Mouse (Mus musculus): ENCODE results near the gene Slc38a3. TPM values are rescaled to one million over a fixed set of nuclear protein-coding genes. Genes with fewer than 3 reads are reported as not detected.

The Slc38a3 gene
- polyA plus RNA-seq, 1 experiment from 2014 or later, result 7.0 TPM

DNA sequence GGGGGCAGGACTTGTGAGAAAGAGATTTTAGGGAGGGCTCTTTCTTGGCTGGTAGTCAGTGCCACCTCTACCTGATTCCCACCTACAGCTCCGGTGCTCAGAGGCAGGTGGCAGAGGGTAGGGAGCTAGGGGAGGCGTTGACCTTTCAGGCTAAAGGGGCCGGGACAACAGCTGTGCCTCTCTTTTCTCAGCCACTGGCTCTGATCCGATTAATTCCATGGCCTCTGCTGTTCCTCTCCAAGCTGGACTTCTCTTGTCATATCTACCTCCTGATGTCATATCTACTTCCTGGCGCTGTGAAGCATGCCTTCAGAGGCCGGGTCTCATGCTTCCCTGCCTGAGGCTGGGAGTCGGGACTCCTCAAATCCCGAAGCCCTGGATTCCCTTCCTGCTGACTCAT, 1.3 kb downstream of the Slc38a3 start:
- Histone ChIP-seq H3K4me2 (ENCODE audit: low read depth, low read length) (peak overlapping the region; percentile 95; the same call in 1 of the 2 replicates), H3K27me3 (ENCODE audit: control insufficient read depth, insufficient read depth, low read length) (peaks cover 9% of the 10 kb centered on the region), H3K4me1 (ENCODE audit: control insufficient read depth, insufficient read depth, low read length) (peaks cover 8% of the 10 kb centered on the region), H3K27ac (replicated peaks; ENCODE audit: low read depth, low read length) (no peak overlapping the region), H3K4me3 (ENCODE audit: low read depth, low read length) (no peak overlapping the region), H3K9me3 (replicated peaks; ENCODE audit: control insufficient read depth, low read length) (no peaks in the 10 kb centered on the region), H3K9ac (replicated peaks; ENCODE audit: low read length) (no peak overlapping the region), H3K36me3 (replicated peaks; ENCODE audit: control insufficient read depth, insufficient read depth, low read depth, low read length) (no peaks in the 10 kb centered on the region)
- 35% methylated on average over 8 of the region's 8 CpGs for WGBS
- ATAC-seq (replicated peaks; ENCODE audit: insufficient number of reproducible peaks, low FRiP score, low TSS enrichment, low read depth) (no peak), DNase-seq (ENCODE audit: low spot score) (no peak)

DNA sequence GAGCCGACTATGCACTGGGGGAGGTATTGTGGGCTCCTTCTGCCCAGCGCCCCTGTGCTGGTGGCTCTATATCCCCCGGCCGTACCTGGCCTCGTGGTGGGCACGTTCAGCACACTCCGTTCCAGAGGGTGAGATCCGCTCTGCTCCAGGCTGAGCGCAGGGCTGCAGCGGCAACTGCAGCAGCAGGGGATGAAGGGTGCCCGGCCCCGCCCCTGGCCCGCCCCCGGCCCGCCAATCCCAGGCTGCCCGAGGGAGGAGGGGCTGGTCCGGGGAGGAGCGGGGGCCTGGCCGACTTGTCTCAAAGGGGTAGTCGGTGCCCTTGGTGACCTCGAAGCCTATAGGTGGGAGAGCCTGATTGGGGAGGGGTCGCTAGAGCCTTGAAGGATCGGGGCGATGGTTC, 2.1 kb downstream of the Slc38a3 start:
- H3K36me3 ChIP-seq (replicated peaks; ENCODE audit: control insufficient read depth, insufficient read depth, low read depth, low read length), result no peaks in the 10 kb centered on the region
- H3K27ac ChIP-seq (replicated peaks; ENCODE audit: low read depth, low read length), result no peak overlapping the region
- DNase-seq (ENCODE audit: low spot score) (peak; percentile 81), ATAC-seq (replicated peaks; ENCODE audit: insufficient number of reproducible peaks, low FRiP score, low TSS enrichment, low read depth) (peak; percentile 89)
- WGBS, result under 1% methylated on average over 24 of the region's 24 CpGs
- no peaks in the 10 kb centered on the region for H3K9me3 ChIP-seq (replicated peaks; ENCODE audit: control insufficient read depth, low read length)
- peak overlapping the region; percentile 95 for H3K4me2 ChIP-seq (ENCODE audit: low read depth, low read length)
- H3K27me3 ChIP-seq (ENCODE audit: control insufficient read depth, insufficient read depth, low read length), result peaks cover 9% of the 10 kb centered on the region
- peak overlapping the region; percentile 47 for H3K4me3 ChIP-seq (ENCODE audit: low read depth, low read length)
- peak overlapping the region; percentile 57 for H3K9ac ChIP-seq (replicated peaks; ENCODE audit: low read length)
- peaks cover 8% of the 10 kb centered on the region for H3K4me1 ChIP-seq (ENCODE audit: control insufficient read depth, insufficient read depth, low read length)

DNA sequence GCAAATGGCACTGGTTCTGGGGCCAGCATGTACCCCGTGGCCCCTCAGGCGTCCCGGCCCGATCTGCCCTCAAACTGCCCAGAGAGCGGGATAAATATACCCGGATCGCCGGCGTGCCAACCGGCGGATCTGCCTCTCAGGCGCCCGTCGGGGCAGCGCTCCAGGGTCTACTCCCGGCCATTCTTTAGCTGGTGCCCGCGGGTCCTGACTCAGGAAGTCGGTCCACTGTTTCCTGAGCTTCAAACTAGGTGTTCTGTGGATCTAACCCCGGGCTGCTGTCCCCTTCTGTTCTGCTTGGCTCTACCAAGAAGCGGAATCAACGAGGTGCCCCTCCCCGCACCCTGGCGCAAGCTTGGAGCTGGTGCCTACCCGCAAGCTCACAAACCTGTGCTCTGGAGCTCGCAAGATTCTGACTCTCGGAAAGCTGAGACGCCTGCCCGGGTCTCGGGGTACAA, 2.6 kb downstream of the Slc38a3 start:
- WGBS, result 1% methylated on average over 30 of the region's 30 CpGs
- no peak overlapping the region for H3K27ac ChIP-seq (replicated peaks; ENCODE audit: low read depth, low read length)
- DNase-seq (ENCODE audit: low spot score), result peak; percentile 41

DNA sequence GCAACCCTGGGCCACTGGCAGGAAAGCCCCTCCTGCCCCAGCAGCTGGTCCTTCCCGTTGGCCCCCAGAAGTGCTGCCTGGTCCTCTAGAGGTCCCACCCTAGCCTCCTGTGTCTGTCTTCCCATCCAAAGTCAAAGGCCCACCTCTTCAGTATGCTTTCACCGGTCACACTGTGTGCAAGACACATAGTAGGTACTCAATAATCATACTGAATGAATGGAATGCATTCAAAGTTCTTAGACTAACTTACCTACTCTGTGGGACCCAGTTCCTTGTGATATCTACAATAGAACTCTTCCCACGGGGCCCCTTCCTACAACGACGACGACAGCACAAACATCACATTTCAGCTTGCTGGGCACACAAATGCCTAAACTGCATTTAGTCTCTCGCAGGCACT, 4.0 kb downstream of the Slc38a3 start:
- ATAC-seq (replicated peaks; ENCODE audit: insufficient number of reproducible peaks, low FRiP score, low TSS enrichment, low read depth) (no peak), DNase-seq (ENCODE audit: low spot score) (no peak)
- Histone ChIP-seq H3K9ac (replicated peaks; ENCODE audit: low read length) (no peak overlapping the region), H3K4me1 (ENCODE audit: control insufficient read depth, insufficient read depth, low read length) (peaks cover 8% of the 10 kb centered on the region), H3K36me3 (replicated peaks; ENCODE audit: control insufficient read depth, insufficient read depth, low read depth, low read length) (no peaks in the 10 kb centered on the region), H3K4me2 (ENCODE audit: low read depth, low read length) (no peak overlapping the region), H3K4me3 (ENCODE audit: low read depth, low read length) (no peak overlapping the region), H3K27me3 (ENCODE audit: control insufficient read depth, insufficient read depth, low read length) (peaks cover 9% of the 10 kb centered on the region), H3K9me3 (replicated peaks; ENCODE audit: control insufficient read depth, low read length) (no peaks in the 10 kb centered on the region), H3K27ac (replicated peaks; ENCODE audit: low read depth, low read length) (no peak overlapping the region)
- 87% methylated on average over 7 of the region's 7 CpGs for WGBS

More for the DNA sequence above, 2.6 kb downstream of the Slc38a3 start:
- H3K4me3 ChIP-seq (ENCODE audit: low read depth, low read length), result peak overlapping the region; percentile 47
- ATAC-seq (replicated peaks; ENCODE audit: insufficient number of reproducible peaks, low FRiP score, low TSS enrichment, low read depth), result no peak
- peak overlapping the region; percentile 57 for H3K9ac ChIP-seq (replicated peaks; ENCODE audit: low read length)
- H3K4me1 ChIP-seq (ENCODE audit: control insufficient read depth, insufficient read depth, low read length), result peaks cover 8% of the 10 kb centered on the region
- H3K4me2 ChIP-seq (ENCODE audit: low read depth, low read length), result peak overlapping the region; percentile 95
- H3K27me3 ChIP-seq (ENCODE audit: control insufficient read depth, insufficient read depth, low read length), result peaks cover 9% of the 10 kb centered on the region
- H3K9me3 ChIP-seq (replicated peaks; ENCODE audit: control insufficient read depth, low read length), result no peaks in the 10 kb centered on the region
- no peaks in the 10 kb centered on the region for H3K36me3 ChIP-seq (replicated peaks; ENCODE audit: control insufficient read depth, insufficient read depth, low read depth, low read length)

DNA sequence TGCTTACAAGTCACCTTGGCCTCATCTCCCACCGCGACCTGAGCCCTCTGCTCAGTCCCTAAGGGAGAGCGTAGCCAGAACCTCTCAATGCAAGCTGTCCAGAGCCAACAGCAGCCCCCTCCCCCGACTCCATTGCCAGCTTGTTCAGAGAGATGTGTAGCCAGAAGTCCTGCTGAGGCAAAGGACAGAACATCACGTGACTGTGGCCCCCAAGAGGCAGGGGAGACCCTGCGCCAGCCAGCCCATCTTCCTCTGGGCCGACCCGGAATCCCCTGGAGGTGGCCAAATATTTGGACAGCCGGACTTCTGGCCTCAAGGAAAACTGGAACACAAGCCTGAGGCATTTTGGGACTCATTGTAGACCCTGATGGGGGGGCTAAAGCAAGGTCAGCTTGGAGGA, 5.8 kb downstream of the Slc38a3 start:
- Histone ChIP-seq H3K4me2 (ENCODE audit: low read depth, low read length) (no peak overlapping the region), H3K4me1 (ENCODE audit: control insufficient read depth, insufficient read depth, low read length) (peaks cover 8% of the 10 kb centered on the region), H3K4me3 (ENCODE audit: low read depth, low read length) (no peak overlapping the region), H3K27ac (replicated peaks; ENCODE audit: low read depth, low read length) (no peak overlapping the region), H3K27me3 (ENCODE audit: control insufficient read depth, insufficient read depth, low read length) (peaks cover 9% of the 10 kb centered on the region), H3K9ac (replicated peaks; ENCODE audit: low read length) (peak overlapping the region; percentile 30; the same call in 1 of the 2 replicates), H3K9me3 (replicated peaks; ENCODE audit: control insufficient read depth, low read length) (no peaks in the 10 kb centered on the region), H3K36me3 (replicated peaks; ENCODE audit: control insufficient read depth, insufficient read depth, low read depth, low read length) (no peaks in the 10 kb centered on the region)
- no peak for DNase-seq (ENCODE audit: low spot score)
- no peak for ATAC-seq (replicated peaks; ENCODE audit: insufficient number of reproducible peaks, low FRiP score, low TSS enrichment, low read depth)
- 47% methylated on average over 9 of the region's 9 CpGs for WGBS

DNA sequence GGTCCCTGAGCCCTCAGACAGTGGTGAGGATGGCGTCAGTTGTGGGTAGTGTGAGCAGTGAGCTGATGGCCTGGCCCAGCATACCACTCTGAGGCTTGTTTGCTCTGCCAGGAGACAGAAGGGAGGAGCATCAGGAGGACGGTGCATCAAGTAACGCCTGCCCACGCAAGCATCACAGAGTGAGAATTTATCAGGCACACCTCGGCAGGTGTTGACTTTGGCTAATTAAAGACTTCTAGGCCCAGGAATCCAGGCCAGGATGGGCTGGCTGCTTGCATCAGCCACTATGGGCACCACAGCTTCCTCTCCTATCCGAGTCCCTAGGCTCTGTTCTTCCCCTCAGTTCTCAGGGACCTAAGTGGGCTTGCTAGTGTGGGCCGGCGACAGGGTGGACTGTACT, 7.0 kb downstream of the Slc38a3 start:
- Histone ChIP-seq H3K4me2 (ENCODE audit: low read depth, low read length) (no peak overlapping the region), H3K27me3 (ENCODE audit: control insufficient read depth, insufficient read depth, low read length) (peaks cover 9% of the 10 kb centered on the region), H3K9me3 (replicated peaks; ENCODE audit: control insufficient read depth, low read length) (no peaks in the 10 kb centered on the region), H3K36me3 (replicated peaks; ENCODE audit: control insufficient read depth, insufficient read depth, low read depth, low read length) (no peaks in the 10 kb centered on the region), H3K9ac (replicated peaks; ENCODE audit: low read length) (no peak overlapping the region), H3K27ac (replicated peaks; ENCODE audit: low read depth, low read length) (no peak overlapping the region), H3K4me1 (ENCODE audit: control insufficient read depth, insufficient read depth, low read length) (peaks cover 8% of the 10 kb centered on the region), H3K4me3 (ENCODE audit: low read depth, low read length) (no peak overlapping the region)
- DNase-seq (ENCODE audit: low spot score), result no peak
- WGBS, result 84% methylated on average over 8 of the region's 8 CpGs
- no peak for ATAC-seq (replicated peaks; ENCODE audit: insufficient number of reproducible peaks, low FRiP score, low TSS enrichment, low read depth)

DNA sequence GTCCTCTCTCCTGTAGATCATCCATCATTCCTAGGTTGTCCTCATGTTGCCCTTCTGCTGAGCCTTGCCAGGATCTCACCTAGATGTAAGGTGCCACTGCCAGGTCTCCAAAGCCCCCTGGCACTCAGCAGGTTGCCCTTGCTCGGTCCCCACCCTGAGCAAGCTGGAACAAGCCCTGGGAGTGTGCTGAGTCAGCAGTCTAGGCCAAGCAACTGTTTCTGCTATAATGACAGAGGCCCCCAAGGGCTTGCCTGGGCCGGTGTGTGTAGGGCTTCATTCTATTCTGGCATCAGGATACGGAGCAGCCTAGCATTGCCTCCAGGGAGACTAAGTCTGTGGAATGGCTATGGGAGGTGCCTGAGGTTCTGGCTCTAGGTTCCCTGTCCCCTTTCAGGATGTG, 8.6 kb downstream of the Slc38a3 start:
- WGBS, result 58% methylated on average over 3 of the region's 3 CpGs

DNA sequence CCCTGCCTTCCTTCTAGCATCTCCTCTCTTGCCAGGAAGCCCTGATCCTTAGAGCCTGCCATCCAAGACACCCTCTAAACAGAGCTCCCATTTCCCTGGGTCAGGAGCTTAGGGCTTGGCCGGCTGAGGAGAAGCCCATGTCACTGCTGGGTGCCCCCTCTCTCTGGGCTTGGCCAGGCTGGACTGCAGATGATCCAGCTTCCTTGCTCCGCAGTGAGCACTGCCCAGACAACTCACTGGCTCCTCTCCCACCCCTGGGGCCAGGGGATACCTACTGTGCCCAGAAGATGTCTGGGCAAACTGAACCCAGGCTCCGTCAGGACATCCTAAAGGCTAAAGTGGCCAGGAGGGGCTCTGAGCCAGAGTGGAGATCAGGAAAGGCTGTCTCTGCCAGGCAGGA, 9.4 kb downstream of the Slc38a3 start:
- DNase-seq (ENCODE audit: low spot score) (no peak), ATAC-seq (replicated peaks; ENCODE audit: insufficient number of reproducible peaks, low FRiP score, low TSS enrichment, low read depth) (no peak)
- H3K4me2 ChIP-seq (ENCODE audit: low read depth, low read length), result no peak overlapping the region
- no peak overlapping the region for H3K4me3 ChIP-seq (ENCODE audit: low read depth, low read length)
- peaks cover 5% of the 10 kb centered on the region; the same call in 1 of the 2 replicates for H3K4me1 ChIP-seq (ENCODE audit: control insufficient read depth, insufficient read depth, low read length)
- H3K9me3 ChIP-seq (replicated peaks; ENCODE audit: control insufficient read depth, low read length), result no peaks in the 10 kb centered on the region
- H3K9ac ChIP-seq (replicated peaks; ENCODE audit: low read length), result no peak overlapping the region
- no peaks in the 10 kb centered on the region for H3K27me3 ChIP-seq (ENCODE audit: control insufficient read depth, insufficient read depth, low read length)
- H3K36me3 ChIP-seq (replicated peaks; ENCODE audit: control insufficient read depth, insufficient read depth, low read depth, low read length), result no peaks in the 10 kb centered on the region
- H3K27ac ChIP-seq (replicated peaks; ENCODE audit: low read depth, low read length), result no peak overlapping the region
- 88% methylated on average over 3 of the region's 3 CpGs for WGBS

More for the DNA sequence above, 8.6 kb downstream of the Slc38a3 start:
- Histone ChIP-seq H3K4me1 (ENCODE audit: control insufficient read depth, insufficient read depth, low read length) (peaks cover 5% of the 10 kb centered on the region; the same call in 1 of the 2 replicates), H3K4me3 (ENCODE audit: low read depth, low read length) (no peak overlapping the region), H3K36me3 (replicated peaks; ENCODE audit: control insufficient read depth, insufficient read depth, low read depth, low read length) (no peaks in the 10 kb centered on the region), H3K9me3 (replicated peaks; ENCODE audit: control insufficient read depth, low read length) (no peaks in the 10 kb centered on the region), H3K9ac (replicated peaks; ENCODE audit: low read length) (no peak overlapping the region), H3K27ac (replicated peaks; ENCODE audit: low read depth, low read length) (no peak overlapping the region), H3K27me3 (ENCODE audit: control insufficient read depth, insufficient read depth, low read length) (peaks cover 3% of the 10 kb centered on the region; the same call in 1 of the 2 replicates), H3K4me2 (ENCODE audit: low read depth, low read length) (no peak overlapping the region)
- ATAC-seq (replicated peaks; ENCODE audit: insufficient number of reproducible peaks, low FRiP score, low TSS enrichment, low read depth), result no peak
- no peak for DNase-seq (ENCODE audit: low spot score)
